Mouse (Mus musculus) layer of hippocampus, adult 2 months (tissue): Measurements from ENCODE around the gene Ndrg4. TPM values are rescaled to one million over a fixed set of nuclear protein-coding genes. Genes with fewer than 3 reads are reported as not detected.

Experiments used
- DNase-seq, 2 experiments: peaks; one replicate each; pipeline ENCODE4 v3.0.0; 2022; ENCODE audit warnings: low spot score in 2 of 2
- H3K27ac ChIP-seq: fragments of 200-600 bp; 2 replicates; pipeline ENCODE4 v1.8.1; 2022
- H3K4me3 ChIP-seq: fragments of 200-600 bp; 2 replicates; pipeline ENCODE4 v1.8.1; 2022; ENCODE audit warnings: mild to moderate bottlenecking
- CTCF ChIP-seq: fragments of 200-600 bp; conservative IDR thresholded peaks from 2 replicates; pipeline ENCODE4 v1.8.1; 2022; ENCODE audit warnings: antibody characterized with exemption, mild to moderate bottlenecking, moderate library complexity
- total RNA-seq, 2 experiments: library from RNA; stranded (reverse); gene quantifications; 2 replicates each; pipeline ENCODE4 v1.2.3; 2021

Gene Ndrg4
- total RNA-seq, 2 experiments from 2014 or later: 1,421 to 1,432 TPM

DNA sequence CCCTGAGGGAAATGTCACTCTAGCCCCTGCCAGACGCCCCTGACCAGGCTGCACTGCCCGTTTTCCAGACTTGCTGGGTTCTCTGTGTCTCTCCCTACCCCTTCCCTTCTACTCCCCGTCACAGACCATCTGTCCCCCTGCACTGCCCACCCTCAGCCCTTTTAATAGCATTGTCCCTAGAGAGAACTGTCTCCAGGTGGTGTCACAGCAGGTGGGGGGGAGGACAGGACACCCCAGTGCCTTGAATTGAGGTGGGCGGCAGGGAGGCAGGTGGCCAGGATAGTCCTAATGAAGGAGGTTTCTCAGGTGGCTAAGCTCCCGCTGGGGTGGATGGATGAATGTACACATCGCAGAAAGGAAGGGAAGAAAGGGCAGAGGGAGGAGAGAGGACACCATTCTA lies 17.9 kb downstream of the Ndrg4 start:
- peak in 1 of 2 experiments; percentile 69 for DNase-seq
- TF ChIP-seq CTCF: no peak
- Histone ChIP-seq H3K4me3 (peak overlapping the region; percentile 9; the same call in 1 of the 2 replicates), H3K27ac (peak overlapping the region; percentile 96)

DNA sequence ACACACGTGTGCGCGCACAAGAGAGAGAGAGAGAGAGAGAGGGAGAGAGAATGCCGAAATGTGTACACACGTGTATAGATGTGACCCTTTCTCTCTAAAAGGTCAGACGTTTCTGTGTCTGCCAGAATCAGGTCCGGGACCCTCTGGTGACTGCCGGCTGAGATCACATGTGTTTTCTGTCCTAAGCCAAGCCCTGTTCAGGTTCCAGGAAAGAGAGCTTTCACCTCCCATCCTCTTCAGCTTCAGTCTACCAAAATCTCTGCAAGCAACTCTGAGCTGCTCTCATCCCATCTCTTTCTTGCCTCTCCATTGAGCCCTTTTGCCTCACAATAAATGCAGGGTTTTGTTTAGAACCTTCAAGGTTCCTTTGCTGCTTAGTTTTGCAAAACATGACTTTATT lies 19.9 kb downstream of the Ndrg4 start:
- H3K4me3 ChIP-seq: peak overlapping the region; percentile 9
- DNase-seq: no peak
- no peak for TF ChIP-seq CTCF
- H3K27ac ChIP-seq: peak overlapping the region; percentile 96

DNA sequence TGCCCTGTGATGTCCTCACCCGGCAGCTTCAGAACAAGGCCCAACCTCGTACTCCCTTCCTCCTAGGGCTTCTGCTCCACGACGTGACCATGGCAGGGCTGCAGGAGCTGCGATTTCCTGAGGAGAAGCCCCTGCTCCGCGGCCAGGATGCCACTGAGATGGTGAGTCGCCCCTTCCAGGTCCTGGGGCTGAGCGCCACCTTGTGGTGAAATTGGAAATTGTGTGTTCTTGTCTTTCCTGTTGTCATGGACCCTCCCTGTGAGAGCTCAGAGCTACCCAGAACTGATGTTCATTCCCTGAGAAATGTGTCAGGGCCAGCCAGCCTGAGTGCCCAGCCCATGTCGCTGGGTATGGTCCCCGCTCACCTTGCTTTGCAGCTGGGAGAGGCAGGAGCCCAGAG lies 20.3 kb downstream of the Ndrg4 start:
- DNase-seq: peak; percentile 89 to 96
- peak overlapping the region; percentile 9 for H3K4me3 ChIP-seq
- H3K27ac ChIP-seq: peak overlapping the region; percentile 96
- TF ChIP-seq CTCF: peak; percentile 98

DNA sequence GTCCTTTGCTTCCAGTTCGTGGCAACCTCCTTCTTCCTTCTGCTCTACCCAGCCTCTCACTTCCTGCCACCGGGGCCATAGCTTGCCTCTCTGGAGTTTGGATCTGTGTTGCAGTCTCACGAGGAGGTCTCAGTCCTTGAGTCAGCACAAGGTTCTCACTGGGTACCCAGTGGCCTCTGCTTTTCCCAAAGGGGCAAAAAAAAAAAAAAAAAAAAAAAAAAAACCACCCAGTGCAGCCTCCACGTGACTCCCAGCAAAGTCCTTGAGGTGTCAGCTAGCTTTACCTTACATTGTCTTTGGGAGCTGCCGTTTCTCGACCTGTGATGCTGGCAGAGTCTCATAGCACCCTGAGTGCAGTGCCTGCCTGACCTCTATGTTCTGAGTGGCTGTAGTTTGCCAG lies 21.4 kb downstream of the Ndrg4 start:
- Histone ChIP-seq H3K4me3 (no peak overlapping the region), H3K27ac (peak overlapping the region; percentile 96)
- no peak for DNase-seq
- no peak for TF ChIP-seq CTCF

DNA sequence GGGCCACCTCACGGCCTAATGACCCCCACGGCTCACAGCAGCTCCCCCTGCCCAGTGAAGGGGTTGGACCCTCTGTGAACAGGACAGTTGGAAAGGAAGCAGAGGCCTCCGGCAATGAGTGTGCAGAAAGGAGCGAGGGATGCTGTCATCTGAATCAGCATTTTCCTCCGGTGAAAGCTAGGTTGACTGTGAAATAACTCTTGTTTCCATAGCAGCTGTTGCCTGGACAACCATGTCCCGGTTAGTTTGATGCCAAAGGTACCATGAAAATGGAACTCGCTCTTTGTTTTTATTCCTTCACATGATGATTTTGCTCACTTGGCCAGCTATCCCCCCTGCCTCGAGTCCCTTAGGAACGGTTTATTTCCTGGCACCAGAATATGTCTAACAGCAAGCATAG lies 23.5 kb downstream of the Ndrg4 start:
- Histone ChIP-seq H3K4me3 (peak overlapping the region; percentile 28), H3K27ac (peak overlapping the region; percentile 96)
- TF ChIP-seq CTCF: no peak
- peak; percentile 78 to 89 for DNase-seq

DNA sequence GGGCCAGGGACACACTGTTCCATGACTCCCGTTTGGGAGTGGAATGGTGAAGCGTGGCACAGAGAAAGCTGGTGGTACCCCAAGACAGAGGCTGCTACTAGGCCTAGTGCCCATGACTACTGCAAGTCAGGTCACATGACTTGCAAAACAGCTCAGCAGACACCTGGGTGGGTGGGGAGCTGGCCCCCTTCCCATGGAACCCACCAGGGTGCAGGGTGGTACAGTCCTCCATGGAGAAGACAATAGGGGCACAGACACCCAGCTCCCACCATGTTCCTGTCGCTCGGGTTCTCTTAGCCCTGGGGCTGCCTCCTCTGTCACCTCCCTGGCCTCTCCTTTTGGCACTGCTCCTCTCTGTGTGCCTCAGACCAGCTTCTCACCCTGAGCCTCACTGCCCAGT lies 25.0 kb downstream of the Ndrg4 start:
- DNase-seq: no peak
- Histone ChIP-seq H3K27ac (peak overlapping the region; percentile 96), H3K4me3 (no peak overlapping the region)
- no peak for TF ChIP-seq CTCF

DNA sequence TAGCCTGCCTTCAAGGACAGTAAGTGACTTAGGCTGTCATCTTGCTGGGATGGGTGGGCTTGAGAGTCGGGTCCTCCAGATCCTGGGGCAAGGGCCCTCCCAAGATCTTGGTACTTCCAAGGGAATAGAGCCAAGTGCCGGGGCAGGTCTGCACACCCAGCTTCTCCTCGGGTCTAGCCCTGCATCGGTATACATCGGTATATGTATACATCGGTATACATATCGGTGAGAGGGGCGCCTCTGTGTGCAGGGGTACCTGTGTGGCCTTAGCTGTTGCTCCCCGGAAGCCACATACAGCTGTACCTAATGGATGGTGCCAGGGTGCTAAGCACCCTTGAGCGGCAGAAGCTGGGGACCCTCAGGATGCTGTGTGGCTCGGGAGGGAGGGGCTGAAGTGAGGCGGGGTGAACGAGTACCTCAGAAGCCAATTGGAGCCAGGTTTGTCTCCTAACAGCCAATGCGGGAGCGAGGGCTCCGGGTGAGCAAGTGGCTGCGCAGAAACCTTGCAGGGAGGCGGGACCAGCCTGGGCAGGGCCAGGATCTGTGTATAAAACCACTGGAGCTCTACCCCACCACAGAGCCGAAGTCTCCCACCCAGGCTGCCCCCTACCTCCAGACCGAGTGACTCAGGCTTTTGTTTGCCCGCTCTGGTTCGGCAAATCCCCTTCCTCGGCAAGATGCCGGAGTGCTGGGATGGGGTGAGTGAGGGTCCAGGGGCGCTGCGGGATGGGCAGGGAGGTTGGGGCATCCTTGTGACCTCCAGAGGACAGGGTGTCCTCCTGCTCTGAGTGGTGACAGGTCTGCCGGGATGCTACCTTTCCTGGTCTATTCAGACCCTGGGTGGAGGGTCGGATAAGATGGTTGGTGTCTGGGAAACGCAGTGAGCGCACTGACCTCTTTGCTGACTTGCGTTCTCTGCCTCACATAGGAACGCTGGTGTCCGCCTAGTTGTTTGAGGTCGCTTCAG lies 26.0 kb downstream of the Ndrg4 start:
- TF ChIP-seq CTCF: no peak
- peak; percentile 92 to 95 for DNase-seq
- Histone ChIP-seq H3K4me3 (peak overlapping the region; percentile 65), H3K27ac (peak overlapping the region; percentile 96)

DNA sequence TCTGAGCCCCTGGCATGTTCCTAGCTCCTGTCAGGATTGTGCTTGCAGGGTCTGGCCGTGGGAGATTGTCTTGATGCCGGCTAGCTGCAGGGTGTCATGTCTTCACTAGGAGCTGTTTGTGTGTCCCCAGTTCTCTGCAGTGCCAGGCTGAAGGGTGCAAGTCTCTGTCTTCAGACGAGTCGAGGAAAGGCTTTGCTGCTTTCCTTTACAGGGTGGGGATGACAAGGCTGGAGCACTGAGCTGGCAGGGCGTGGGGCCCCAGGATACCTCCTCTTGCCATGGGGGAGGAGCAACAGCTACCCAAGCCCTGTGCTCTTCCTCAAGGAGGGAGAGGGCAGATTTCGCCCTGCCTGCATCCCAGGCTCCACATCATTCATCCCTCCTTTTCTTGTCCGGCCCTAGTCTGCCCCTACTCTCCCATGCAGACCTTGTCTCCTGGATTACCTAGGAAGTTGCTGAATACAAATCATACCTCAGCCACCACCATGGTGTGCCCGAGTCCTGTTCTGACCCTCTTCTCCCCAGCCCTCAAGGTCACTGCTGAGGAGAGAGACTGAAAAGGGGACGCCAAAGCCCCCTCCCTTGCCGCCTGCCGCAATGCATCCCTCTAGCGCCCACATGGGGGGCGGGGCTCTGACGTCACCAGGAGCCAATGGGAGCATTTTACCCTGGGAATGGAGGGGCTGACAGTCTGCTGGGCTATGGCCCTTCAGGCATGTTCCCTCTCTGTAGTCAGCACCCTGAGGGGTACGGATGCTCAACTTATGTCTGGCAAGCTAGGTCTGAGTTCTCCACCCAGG lies 26.9 kb downstream of the Ndrg4 start:
- Histone ChIP-seq H3K27ac (peak overlapping the region; percentile 96), H3K4me3 (peak overlapping the region; percentile 65)
- no peak for TF ChIP-seq CTCF
- peak; percentile 88 to 90 for DNase-seq

GRCm38 (mm10) chr8:95704538-95704937 lies 27.8 kb downstream of the Ndrg4 start:
- no peak for TF ChIP-seq CTCF
- Histone ChIP-seq H3K4me3 (peak overlapping the region; percentile 65), H3K27ac (peak overlapping the region; percentile 96)
- no peak for DNase-seq

- DNase-seq: no peak
- Histone ChIP-seq H3K4me3 (no peak overlapping the region), H3K27ac (peak overlapping the region; percentile 72)
- TF ChIP-seq CTCF: no peak
These were observed 32.8 kb downstream of the Ndrg4 start for GRCm38 (mm10) chr8:95709579-95709978.

GRCm38 (mm10) chr8:95711029-95711428 lies 34.2 kb downstream of the Ndrg4 start:
- Histone ChIP-seq H3K27ac (no peak overlapping the region), H3K4me3 (no peak overlapping the region)
- no peak for TF ChIP-seq CTCF
- DNase-seq: no peak

- no peak for DNase-seq
- no peak for TF ChIP-seq CTCF
- no peak overlapping the region for H3K27ac ChIP-seq
- H3K4me3 ChIP-seq: no peak overlapping the region
These were observed 35.6 kb downstream of the Ndrg4 start for GRCm38 (mm10) chr8:95712395-95712794.

GRCm38 (mm10) chr8:95713100-95714010 lies 36.6 kb downstream of the Ndrg4 start:
- Histone ChIP-seq H3K4me3 (no peak overlapping the region), H3K27ac (no peak overlapping the region)
- peak; percentile 92 for TF ChIP-seq CTCF
- peak in 1 of 2 experiments; percentile 75 for DNase-seq
